Mouse (Mus musculus): Measurements from ENCODE around the gene Abcc3.
A peak's percentile ranks its signal among the peaks of the same experiment; 100 is the strongest.

Gene Abcc3

DNA sequence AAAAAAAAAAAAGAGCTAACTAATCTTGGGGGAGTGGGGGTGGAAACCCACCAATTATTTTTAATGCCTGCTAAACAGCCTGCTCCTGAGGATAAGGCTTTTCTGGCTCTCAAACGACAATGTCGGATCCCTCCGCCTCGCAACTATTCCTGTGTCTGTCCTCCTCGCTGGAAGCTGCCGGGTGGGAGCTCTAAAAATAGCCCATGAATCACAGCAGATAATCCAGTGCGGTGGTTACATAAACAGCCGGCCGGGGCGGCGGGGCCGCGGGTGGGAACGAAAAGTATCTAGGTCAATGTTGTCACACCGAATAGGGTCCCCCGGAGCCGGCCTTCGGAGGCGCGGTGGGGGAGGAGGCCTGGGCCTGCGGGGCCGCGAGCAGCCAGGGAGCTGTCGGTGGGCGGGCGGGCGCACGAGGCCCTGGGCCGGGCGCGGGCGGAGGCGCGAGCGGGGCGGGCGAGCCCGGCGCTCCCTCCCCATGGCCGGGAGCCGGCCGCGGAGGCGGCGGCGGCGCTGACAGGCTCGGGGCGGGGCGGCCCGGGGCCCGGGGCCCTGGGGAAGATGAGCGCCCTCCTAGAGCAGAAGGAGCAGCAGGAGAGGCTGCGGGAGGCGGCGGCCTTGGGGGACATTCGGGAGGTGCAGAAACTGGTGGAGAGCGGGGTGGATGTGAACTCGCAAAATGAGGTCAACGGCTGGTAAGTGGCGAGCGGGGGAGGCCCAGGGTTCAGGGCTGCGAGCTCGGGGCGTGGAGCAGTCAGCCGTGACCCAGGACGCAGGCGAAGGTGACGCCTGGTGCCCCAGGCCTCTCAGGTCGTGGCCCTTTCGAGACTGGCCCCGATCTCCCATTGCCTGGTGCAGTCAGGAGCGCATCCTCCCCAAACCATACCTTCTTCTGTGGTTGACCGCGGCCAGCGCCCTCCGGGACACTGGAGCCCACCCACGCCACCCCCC, 64.8 kb downstream of the Abcc3 start, which contains the start of gene Ankrd40:
Gene Ankrd40 (plus strand): TSS at position 309 of the 951 bp plus-strand sequence.
- peak; percentile 88 for DNase-seq (ENCODE audit: low read depth, low spot score)

DNA sequence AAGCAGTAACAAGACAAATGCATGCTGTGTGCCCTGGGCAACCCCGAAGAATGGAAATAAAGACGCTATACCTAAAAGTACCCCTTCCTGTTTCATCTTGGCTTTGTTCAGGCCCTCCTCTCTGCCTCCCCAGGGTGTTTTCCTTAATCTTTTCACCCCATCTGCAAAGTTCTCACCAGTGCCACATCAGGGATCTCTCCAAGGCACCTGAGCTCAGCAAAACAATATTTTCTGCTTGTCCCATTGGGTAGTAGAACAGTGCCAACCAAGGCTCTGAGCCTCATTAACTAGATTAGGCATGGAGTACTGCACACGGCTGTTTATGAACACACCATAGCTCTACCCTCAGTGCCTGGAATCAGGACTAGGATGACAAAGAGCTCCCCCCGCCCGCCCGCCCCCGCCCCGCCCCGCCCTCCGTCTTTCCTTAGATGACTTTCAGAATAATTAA, 65.8 kb downstream of the Abcc3 start:
- no peak for DNase-seq (ENCODE audit: low read depth, low spot score)

DNA sequence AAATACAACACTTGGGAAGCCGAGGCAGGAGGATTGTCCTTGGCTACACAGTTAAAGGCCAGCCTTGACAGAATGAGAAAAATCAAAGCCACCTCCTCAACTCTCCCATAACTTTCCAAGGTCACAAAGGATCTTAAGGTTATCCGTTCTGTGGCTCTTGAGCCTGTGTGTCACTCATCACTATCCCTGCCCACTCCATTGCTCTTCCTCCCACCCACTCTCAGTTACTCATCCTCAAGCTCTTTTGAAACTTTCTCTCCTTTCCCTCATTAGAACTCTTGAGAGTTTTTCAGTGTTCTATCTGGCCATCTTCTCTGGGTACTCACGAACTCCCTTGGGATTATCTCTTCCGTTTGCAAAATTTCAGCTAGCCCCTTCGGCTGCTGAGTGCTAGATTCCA, 68.2 kb downstream of the Abcc3 start:
- no peak for DNase-seq (ENCODE audit: low read depth, low spot score)

DNA sequence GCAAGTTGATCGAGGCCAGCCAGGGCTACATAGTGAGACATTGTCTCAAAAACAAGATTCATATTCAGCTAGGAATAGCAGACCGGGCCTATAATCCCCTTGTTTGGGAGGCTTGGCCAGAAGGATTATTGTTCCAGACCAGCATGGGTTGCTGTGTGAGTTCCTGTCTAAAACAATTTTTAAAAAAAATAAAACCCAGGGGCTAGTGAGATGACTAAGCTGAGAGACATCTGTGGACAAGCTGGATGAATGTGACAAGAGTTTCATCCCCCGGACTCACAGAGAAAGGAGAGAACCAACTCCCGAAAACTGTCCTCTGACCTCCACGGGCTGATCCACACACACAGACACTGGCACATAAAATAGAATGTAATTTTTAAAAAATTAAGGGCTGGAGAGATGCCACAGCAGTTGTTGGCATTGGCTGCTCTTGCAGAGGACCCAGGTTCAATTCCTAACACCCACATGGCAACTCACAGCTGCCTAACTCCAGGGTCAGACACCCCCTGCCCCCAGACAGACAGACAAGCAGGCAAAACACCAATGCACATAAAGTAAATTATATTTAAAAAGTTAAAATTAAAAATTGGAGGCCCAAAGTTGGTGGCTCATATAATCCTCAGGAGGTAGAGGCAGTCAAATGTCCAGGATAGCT, 69.4 kb downstream of the Abcc3 start:
- no peak for DNase-seq (ENCODE audit: low read depth, low spot score)

DNA sequence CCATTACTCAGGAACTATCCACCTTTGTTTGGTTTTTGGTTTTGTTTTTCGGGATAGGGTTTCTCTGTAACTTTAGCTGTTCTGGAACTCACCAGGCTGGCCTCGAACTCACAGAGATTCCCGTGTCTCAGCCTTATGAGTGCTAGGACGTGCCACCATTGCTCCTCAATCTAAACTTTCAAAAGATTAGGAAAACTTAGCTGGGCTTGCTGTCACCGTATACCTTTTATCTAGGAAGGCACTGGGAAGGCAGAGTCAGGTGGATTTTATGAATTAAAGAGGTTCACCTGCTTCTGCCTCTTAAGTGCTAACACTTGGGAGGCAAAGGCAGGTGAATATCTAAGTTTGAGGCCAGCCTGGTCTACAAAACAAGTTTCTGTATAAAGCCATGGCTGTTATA, 70.2 kb downstream of the Abcc3 start:
- DNase-seq (ENCODE audit: low read depth, low spot score), result no peak

DNA sequence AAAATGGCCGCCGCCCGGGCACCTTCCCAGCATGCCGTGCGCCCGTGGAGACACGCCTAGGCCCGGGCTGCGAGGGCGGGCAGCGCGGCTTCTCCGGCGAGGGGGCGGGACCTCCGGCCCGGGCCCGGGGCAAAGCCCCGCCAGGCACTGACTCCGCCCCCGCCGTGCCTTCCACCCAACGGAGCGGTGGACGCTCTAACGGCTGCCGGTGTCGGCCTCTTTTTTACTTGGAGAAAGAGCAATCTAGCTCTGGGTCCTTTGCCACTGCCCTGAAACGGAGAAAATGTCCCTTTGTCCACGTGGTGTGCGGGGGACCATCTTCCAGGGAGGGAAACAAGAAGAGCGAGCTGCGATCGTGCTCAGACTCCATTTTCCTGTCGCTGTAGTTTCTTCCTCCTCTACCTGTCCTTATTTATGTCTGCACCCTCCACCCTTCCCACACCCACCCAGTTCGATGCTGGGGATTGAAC, 70.8 kb downstream of the Abcc3 start, which contains the start of gene Luc7l3:
Gene Luc7l3 (minus strand): TSS at position 58 of the 470 bp plus-strand sequence.
- peak; percentile 88 for DNase-seq (ENCODE audit: low read depth, low spot score)

DNA sequence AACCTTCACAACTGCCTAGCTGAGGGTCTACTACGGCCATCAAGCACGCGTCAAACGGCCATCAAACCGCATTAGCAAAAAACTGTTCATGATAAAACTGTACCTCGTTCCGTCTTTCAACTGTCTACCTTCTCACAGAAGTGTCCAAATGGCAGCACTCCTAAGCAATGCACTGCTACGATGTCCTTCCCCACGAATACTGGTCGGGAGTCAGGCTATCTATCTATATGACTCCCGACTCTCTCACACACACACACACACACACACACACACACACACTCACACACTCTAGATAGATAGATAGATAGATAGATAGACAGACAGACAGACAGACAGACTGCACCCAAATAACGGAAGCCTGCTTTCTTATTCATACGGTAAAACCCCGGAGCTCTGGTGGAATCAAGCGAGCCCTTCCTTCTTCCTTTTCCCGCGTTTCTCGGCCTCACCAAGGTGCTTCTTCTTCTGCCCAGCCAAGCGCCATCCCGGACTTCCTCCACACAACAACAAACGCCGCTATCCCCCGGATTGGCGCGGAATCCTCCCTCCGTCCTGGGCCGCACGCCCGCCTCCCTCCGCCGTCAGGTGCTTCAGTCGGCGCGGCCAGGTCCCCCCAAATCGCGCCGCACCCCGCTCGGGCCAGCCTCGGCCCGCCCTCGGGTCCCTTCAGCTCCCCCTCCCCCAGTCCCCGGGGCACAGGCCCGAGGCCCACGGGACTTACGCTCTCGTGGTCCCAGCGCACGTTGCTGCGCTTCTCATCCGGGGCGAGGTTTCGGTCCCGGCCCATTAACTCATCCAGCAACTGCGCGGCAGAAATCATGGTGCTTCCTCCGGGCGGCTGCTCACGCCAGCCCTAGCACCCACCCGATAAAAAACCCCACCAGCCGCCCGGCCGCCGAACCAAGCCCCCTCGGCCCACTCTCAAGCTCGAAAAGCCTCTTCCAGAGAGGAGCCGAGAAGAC, 71.5 kb downstream of the Abcc3 start:
- DNase-seq (ENCODE audit: low read depth, low spot score), result no peak

DNA sequence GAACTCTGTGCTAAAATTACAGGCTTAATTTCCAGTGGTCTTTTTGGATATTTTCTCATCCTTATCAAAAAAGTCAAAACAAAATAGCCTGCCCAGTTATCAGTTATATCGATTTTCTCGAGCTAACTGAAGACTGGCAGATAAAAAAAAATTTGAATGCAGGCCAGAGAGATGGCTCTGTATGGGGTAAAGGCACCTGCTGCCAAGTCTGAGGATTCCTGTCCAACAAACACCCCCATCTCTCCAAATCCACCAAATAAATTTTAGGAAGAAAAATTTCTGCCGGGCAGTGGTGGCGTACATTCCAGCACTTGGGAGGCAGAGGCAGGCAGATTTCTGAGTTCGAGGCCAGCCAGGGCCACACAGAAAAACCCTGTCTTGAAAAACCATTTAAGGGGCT, 74.7 kb downstream of the Abcc3 start:
- no peak for DNase-seq (ENCODE audit: low read depth, low spot score)

DNA sequence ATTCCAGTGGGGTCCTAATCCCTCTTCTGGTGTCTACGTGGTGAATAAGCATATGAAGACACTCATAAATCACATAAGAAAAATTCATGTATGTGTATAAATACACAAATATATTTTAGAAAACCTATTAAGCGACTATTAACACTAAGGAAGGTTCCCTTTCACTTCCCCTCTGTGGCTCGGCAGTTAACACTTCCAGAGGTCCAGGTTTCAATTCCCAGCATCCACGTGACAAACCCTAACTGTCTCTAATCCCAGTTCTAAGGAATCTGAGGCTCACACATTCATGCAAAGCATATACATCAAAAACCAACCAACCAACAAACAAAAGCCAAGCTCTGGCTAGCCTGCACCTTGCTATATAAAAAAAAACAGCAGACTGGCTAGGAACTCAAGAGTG, 75.3 kb downstream of the Abcc3 start:
- DNase-seq (ENCODE audit: low read depth, low spot score), result no peak

DNA sequence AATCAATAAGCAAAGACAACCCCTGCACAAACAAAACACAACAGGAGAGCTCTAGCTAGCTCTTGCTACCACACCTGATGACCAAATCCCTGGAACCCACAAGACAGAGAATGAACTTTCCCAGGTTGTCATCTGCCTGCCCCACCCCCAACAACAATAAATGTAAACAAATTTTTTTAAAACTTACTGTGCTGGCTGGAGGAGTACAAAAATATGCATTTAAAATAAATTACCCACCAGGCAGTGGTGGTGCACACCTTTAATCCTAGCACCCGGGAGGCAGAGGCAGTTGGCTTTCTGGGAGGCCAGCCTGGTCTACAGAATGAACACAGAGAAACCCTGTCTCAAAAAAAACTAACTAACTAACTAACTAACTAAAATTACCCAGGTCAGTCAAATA, 75.8 kb downstream of the Abcc3 start:
- DNase-seq (ENCODE audit: low read depth, low spot score), result no peak

DNA sequence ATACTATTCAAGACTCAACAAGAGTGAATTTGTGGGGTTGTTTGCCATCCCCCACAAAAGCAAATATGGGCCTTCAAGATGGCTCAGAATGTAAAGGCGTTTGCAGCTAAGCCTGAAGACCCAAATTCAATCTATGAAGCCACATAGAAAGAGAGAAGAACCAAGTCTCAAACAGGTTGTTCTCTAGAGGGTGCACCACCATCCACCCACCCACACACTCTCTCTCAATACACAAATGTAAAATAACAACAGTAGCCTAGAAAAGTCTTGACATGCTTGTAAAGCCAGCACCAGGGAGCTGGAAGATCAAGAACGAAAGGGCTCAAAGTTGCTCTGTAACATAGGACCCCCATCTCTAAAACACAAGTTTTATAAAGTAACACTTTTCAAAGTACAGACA, 76.3 kb downstream of the Abcc3 start:
- DNase-seq (ENCODE audit: low read depth, low spot score), result no peak

DNA sequence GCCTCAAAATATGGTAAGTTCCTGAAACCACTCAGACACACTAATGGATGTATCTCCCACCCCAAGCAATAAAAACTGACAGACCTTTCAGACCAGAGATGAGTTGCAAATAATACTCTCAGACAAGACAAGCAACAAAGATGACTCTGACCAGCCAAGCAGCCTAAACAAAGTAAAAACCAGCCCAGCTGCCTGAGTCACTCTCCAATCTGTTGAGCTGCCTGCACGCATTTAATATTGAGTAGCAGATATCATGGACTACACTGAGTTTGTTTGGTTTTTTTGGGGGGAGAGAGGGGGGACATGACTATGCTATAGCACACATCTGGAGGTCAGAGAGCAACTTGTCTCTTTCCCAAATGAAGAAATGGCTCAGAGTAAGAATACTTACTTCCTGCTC, 77.5 kb downstream of the Abcc3 start:
- DNase-seq (ENCODE audit: low read depth, low spot score), result no peak

DNA sequence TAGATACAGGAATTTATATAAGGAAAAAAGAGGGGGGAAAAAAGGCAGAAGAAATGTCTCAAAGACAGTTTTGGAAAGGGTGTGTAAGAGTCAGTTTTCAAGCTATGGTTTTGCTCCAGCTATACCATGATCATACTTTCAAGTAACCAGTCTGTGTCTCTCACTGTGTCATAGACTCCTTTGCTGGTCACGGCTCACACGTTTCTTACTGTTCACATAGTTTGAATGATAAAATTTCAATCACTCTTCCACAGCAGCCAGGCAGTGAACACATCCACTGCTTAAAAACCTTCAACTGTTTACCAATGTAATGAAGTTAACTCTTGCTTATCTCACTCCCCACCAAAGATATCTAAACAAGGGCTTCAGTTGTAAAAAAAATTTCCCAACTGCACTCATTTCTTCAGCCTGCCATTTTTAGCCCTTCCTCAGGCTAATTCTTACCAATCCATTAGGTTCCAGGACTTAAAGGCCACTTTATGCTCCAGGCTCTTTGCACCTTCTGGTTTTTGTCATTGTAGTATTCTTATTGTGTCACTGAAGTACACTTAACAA, 78.6 kb downstream of the Abcc3 start:
- DNase-seq (ENCODE audit: low read depth, low spot score), result no peak

DNA sequence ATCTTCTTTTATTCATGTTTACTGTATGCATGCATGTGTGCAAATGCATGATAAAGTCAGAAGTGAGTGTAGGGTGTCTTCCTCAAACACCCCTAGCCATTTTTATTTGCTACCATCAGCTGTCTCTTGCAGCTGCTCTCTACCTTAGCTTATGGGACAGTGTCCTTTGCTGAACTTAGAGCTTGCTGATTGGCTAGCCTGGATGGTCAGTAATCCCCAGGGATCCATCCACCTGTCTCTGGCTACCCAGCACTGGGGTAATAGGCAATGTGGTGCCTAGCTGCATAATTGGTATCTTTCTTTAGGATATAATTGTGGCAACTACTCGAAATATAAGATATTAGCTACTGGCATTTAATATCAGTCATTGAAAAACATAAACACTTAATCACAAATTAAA, 80.1 kb downstream of the Abcc3 start:
- no peak for DNase-seq (ENCODE audit: low read depth, low spot score)

DNA sequence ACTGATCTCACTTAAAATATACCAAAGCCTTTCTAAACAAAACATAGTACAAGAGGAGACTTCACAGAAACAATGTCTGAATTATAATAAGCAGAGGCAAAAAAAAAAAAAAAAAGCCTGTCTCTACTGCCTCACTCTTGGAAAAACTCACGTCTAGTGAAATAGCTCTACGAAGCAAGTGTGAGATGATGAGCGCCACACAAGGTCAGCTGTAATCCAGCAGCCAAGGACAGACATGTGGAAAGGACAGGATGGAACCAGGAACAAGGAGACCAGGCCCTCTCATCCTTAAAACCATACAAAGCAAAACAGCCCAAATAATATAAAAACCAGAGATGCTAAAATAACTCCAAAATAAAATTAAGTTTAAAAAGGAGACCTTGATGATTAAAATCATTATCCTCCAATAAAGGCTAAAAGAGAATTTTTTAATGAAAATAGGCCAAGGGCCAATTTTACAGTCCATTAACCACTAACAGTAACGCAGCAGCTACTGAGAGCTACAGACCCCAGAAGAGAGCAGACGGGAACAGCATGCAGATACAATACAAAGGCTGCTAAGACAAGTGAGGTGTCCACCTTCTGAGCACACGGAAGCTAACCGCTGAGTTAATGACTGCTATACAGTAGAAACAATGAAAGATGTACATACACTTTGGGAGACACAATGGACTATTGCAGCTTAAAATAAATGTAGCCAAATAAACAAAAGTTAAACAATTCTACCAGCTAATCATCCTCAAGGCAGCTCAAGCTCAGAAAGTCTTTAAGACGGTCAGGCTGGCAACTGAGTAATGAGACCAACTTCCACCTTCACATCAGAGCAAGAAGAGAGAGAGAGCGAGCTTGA, 97.6 kb downstream of the Abcc3 start:
- DNase-seq (ENCODE audit: low read depth, low spot score), result no peak

Measured in brain, embryonic 18.5 days (tissue).